Mouse (Mus musculus) stomach, postnatal 0 days (tissue): Measurements from ENCODE around the gene Trabd2b.

Experiments
- CTCF ChIP-seq: IDR thresholded peaks from 2 replicates; pipeline ENCODE4 v1.5.1; 2016; ENCODE audit warnings: antibody characterized with exemption, low read depth, mild to moderate bottlenecking, moderate library complexity
- EP300 ChIP-seq: optimal IDR thresholded peaks from 2 replicates; pipeline ENCODE3; 2016; ENCODE audit warnings: antibody characterized with exemption

- TF ChIP-seq CTCF, result no peak
- TF ChIP-seq EP300, result no peak
Observed at GRCm38 (mm10) chr4:114518571-114518970, 112.0 kb downstream of the Trabd2b start.
